Mouse (Mus musculus) forebrain, embryonic 16.5 days (tissue): ENCODE measurements around the gene Herc2. TPM values are rescaled to one million over a fixed set of nuclear protein-coding genes. Genes with fewer than 3 reads are reported as not detected.
A peak's percentile ranks its signal among the peaks of the same experiment; 100 is the strongest.

Experiments used
- ATAC-seq: fragments of 200-750 bp; cut with Nextera tagmentation; 2 replicates; pipeline ENCODE4 v1.8.0; 2017; ENCODE audit warnings: mild to moderate bottlenecking, moderate library complexity
- H3K27ac ChIP-seq: fragments of 300-500 bp; sonication (generic); 2 replicates; pipeline ENCODE4 v1.5.1; 2014; ENCODE audit warnings: low read length, control low read depth
- H3K27me3 ChIP-seq: fragments of 300-500 bp; sonication (generic); replicated peaks from 2 replicates; pipeline ENCODE4 v1.6.1; 2014; ENCODE audit warnings: low read length; ENCODE audit not compliant: control insufficient read depth, insufficient read depth
- H3K36me3 ChIP-seq: fragments of 300-500 bp; sonication (generic); 2 replicates; pipeline ENCODE4 v1.6.1; 2014; ENCODE audit not compliant: control insufficient read depth, insufficient read depth
- H3K4me1 ChIP-seq: fragments of 300-500 bp; sonication (generic); replicated peaks from 2 replicates; pipeline ENCODE4 v1.6.1; 2014; ENCODE audit warnings: low read length; ENCODE audit not compliant: control insufficient read depth, insufficient read depth
- H3K4me2 ChIP-seq: fragments of 300-500 bp; sonication (generic); 2 replicates; pipeline ENCODE4 v1.6.1; 2014; ENCODE audit warnings: mild to moderate bottlenecking, low read length, control low read depth
- H3K4me3 ChIP-seq: fragments of 300-500 bp; sonication (generic); replicated peaks from 2 replicates; pipeline ENCODE4 v1.5.1; 2014; ENCODE audit warnings: mild to moderate bottlenecking, low read length, control low read depth
- H3K9ac ChIP-seq: fragments of 300-500 bp; sonication (generic); replicated peaks from 2 replicates; pipeline ENCODE4 v1.6.1; 2014; ENCODE audit warnings: low read depth, low read length, control low read depth
- H3K9me3 ChIP-seq: fragments of 300-500 bp; sonication (generic); 2 replicates; pipeline ENCODE4 v1.6.1; 2016; ENCODE audit warnings: low read length; ENCODE audit not compliant: control insufficient read depth
- WGBS: fragments of 180-500 bp; shearing (Covaris S2); extraction: QIAGEN DNeasy Blood & Tissue Kit; methylation state at CpG from one replicate; pipeline ENCODE4 v1.1.7; 2014; 5-methylcytosine and 5-hydroxymethylcytosine counted together
- polyA plus RNA-seq: library from polyadenylated mRNA; unstranded; fragments of >200 nt; fragmentation: Nextera tagmentation; extraction: Ambion mirVana; gene quantifications from 2 replicates; pipeline ENCODE4 v1.2.1, GENCODE M21; 2015

Gene Herc2
- polyA plus RNA-seq, 1 experiment from 2014 or later: 56.2 TPM

DNA sequence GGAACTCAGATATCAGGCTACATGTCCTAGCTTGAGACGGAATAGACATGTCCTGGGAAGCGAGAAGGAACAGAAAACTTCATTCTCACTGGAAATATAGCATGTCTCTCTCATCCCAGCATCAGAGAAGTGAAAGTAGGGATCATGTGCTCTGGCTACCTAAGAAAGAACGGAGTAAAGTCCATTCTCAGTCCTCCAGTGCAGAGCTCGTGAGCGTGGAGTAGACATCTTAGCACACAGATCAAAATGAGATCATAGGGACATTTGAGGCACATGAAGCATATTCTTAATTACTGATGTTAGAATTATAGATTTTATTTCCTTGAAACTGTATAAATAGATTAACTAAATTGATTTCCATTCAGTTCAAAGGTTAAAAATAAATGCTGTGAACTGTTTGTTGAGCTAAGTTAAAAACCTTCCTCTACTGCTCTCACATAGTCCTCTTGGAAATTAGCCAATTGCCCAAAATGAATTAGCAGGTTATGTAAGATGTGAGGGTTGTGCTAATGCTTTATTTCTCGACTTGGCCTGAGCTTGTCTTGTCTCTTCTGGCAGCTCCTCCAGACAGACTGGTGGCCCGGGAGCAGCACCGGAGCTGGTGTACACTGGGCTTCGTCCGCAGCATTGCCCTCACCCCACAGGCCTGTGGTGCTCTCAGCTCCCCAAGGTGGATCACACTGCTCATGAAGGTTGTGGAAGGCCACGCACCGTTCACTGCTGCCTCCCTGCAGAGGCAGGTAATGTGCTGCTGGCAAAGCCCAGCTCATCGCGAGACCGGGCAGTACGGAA lies 102.1 kb downstream of the Herc2 start:
- Histone ChIP-seq H3K27me3 (no peaks in the 10 kb centered on the region), H3K4me2 (no peak overlapping the region), H3K9ac (no peak overlapping the region), H3K36me3 (peaks cover 38% of the 10 kb centered on the region), H3K9me3 (no peaks in the 10 kb centered on the region), H3K27ac (no peak overlapping the region), H3K4me3 (no peak overlapping the region), H3K4me1 (no peaks in the 10 kb centered on the region)
- ATAC-seq: no peak
- 95% methylated on average over 16 of the region's 16 CpGs for WGBS

GRCm38 (mm10) chr7:56153161-56153560 lies 103.2 kb downstream of the Herc2 start:
- H3K9me3 ChIP-seq: no peaks in the 10 kb centered on the region
- no peak overlapping the region for H3K9ac ChIP-seq
- H3K36me3 ChIP-seq: peaks cover 43% of the 10 kb centered on the region
- 93% methylated on average over 9 of the region's 9 CpGs for WGBS
- no peak for ATAC-seq
- no peaks in the 10 kb centered on the region for H3K27me3 ChIP-seq
- H3K4me2 ChIP-seq: no peak overlapping the region
- H3K27ac ChIP-seq: no peak overlapping the region
- H3K4me1 ChIP-seq: no peaks in the 10 kb centered on the region
- H3K4me3 ChIP-seq: no peak overlapping the region

- Histone ChIP-seq H3K9ac (no peak overlapping the region), H3K4me2 (no peak overlapping the region), H3K36me3 (peaks cover 41% of the 10 kb centered on the region), H3K27me3 (no peaks in the 10 kb centered on the region), H3K4me3 (no peak overlapping the region), H3K27ac (no peak overlapping the region), H3K4me1 (no peaks in the 10 kb centered on the region), H3K9me3 (no peaks in the 10 kb centered on the region)
- no peak for ATAC-seq
- 94% methylated on average over 12 of the region's 12 CpGs for WGBS
Observed at GRCm38 (mm10) chr7:56153625-56154024, 103.6 kb downstream of the Herc2 start.

GRCm38 (mm10) chr7:56163316-56163715 lies 113.3 kb downstream of the Herc2 start:
- WGBS: 96% methylated on average over 4 of the region's 4 CpGs
- H3K4me2 ChIP-seq: no peak overlapping the region
- H3K27me3 ChIP-seq: no peaks in the 10 kb centered on the region
- no peaks in the 10 kb centered on the region for H3K9me3 ChIP-seq
- no peak overlapping the region for H3K4me3 ChIP-seq
- peaks cover 24% of the 10 kb centered on the region for H3K36me3 ChIP-seq
- no peak overlapping the region for H3K27ac ChIP-seq
- no peak for ATAC-seq
- no peaks in the 10 kb centered on the region for H3K4me1 ChIP-seq
- H3K9ac ChIP-seq: no peak overlapping the region

DNA sequence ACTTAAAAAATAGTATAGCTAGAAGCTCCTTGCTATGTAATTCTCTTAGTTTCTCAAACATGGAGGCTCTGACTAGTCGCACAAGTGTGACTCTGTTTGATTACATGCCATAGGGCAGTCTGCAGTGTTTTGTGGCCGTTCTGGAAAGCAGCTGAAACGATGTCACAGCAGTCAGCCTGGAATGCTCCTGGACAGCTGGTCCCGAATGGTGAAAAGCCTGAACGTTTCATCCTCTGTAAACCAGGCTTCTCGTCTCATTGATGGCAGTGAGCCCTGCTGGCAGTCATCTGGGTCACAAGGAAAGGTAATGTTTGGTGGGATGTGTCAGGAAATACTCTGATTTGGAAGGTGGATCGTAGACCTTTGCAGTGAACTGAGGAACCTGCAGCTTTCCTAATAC lies 118.7 kb downstream of the Herc2 start:
- H3K4me1 ChIP-seq: no peaks in the 10 kb centered on the region
- H3K27me3 ChIP-seq: no peaks in the 10 kb centered on the region
- peaks cover 20% of the 10 kb centered on the region for H3K36me3 ChIP-seq
- H3K4me2 ChIP-seq: no peak overlapping the region
- WGBS: 48% methylated on average over 7 of the region's 7 CpGs
- ATAC-seq: no peak
- no peaks in the 10 kb centered on the region for H3K9me3 ChIP-seq
- H3K9ac ChIP-seq: no peak overlapping the region
- no peak overlapping the region for H3K4me3 ChIP-seq
- H3K27ac ChIP-seq: no peak overlapping the region

DNA sequence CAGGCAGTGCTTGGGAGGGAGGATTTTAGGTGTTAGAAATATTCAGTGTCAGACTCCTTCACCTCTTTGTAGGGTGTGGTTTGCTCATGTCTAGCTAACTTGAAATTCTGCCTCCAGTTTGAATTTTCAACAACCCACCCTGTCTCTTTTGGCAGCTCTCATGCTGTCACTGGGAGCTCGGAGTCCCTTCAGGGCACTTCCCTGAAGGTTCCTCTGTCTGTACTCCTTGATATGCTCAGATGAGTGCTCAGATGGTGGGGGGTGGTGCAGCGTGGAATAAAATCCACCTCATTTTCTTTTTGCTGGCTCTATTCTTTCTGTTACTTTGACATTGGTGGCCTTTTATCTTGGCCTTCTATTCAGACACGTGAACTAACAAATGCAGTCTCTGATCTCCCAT lies 127.4 kb downstream of the Herc2 start:
- H3K4me3 ChIP-seq: no peak overlapping the region
- no peaks in the 10 kb centered on the region for H3K9me3 ChIP-seq
- ATAC-seq: peak; percentile 36; the same call in 1 of the 2 replicates
- no peaks in the 10 kb centered on the region for H3K4me1 ChIP-seq
- WGBS: 52% methylated on average over 3 of the region's 3 CpGs
- H3K4me2 ChIP-seq: no peak overlapping the region
- peaks cover 16% of the 10 kb centered on the region for H3K36me3 ChIP-seq
- H3K9ac ChIP-seq: no peak overlapping the region
- H3K27me3 ChIP-seq: no peaks in the 10 kb centered on the region
- no peak overlapping the region for H3K27ac ChIP-seq

GRCm38 (mm10) chr7:56191041-56191440 lies 141.0 kb downstream of the Herc2 start:
- H3K4me3 ChIP-seq: no peak overlapping the region
- WGBS: 96% methylated on average over 6 of the region's 6 CpGs
- H3K36me3 ChIP-seq: peaks cover 35% of the 10 kb centered on the region
- H3K27ac ChIP-seq: no peak overlapping the region
- H3K4me1 ChIP-seq: no peaks in the 10 kb centered on the region
- no peaks in the 10 kb centered on the region for H3K9me3 ChIP-seq
- H3K9ac ChIP-seq: no peak overlapping the region
- ATAC-seq: no peak
- H3K27me3 ChIP-seq: no peaks in the 10 kb centered on the region
- no peak overlapping the region for H3K4me2 ChIP-seq

GRCm38 (mm10) chr7:56191661-56192060 lies 141.7 kb downstream of the Herc2 start:
- no peak overlapping the region for H3K27ac ChIP-seq
- H3K4me3 ChIP-seq: no peak overlapping the region
- WGBS: 84% methylated on average over 4 of the region's 4 CpGs
- ATAC-seq: no peak
- no peaks in the 10 kb centered on the region for H3K27me3 ChIP-seq
- no peaks in the 10 kb centered on the region for H3K9me3 ChIP-seq
- no peak overlapping the region for H3K9ac ChIP-seq
- H3K4me1 ChIP-seq: no peaks in the 10 kb centered on the region
- H3K4me2 ChIP-seq: no peak overlapping the region
- H3K36me3 ChIP-seq: peaks cover 33% of the 10 kb centered on the region

DNA sequence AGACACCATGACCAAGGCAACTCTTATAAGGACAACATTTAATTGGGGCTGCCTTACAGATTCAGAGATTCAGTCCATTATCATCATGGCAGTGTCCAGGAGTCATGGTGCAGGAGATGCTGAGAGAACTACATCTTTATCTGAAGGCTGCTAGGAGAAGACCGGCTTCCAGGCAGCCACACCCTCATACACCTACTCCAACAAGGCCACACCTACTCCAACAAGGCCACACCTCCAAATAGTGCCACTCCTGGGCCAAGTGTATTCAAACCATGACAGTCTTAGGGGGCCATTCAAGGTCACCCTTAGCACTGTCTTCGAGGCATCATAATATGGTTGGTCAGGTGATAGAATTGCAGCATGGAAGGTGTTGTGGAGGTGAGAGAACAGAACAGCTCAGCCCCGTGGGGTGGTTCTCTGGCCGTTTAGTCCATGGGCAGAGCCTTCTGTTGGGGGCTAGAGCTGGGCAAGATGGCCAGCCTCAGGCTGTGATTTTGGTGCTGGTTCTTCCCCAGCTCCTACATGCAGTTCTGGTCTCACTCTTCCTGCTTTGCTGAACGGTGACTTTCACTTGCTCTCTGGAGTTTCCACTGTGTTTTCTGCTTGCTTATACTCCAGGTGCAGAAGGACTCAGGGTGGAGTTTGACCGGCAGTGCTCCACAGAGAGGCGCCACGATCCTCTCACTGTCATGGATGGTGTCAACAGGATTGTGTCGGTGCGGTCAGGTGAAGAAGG lies 151.7 kb downstream of the Herc2 start:
- no peak overlapping the region for H3K4me3 ChIP-seq
- H3K36me3 ChIP-seq: peaks cover 43% of the 10 kb centered on the region
- no peaks in the 10 kb centered on the region for H3K9me3 ChIP-seq
- no peak overlapping the region for H3K27ac ChIP-seq
- no peak overlapping the region for H3K9ac ChIP-seq
- 97% methylated on average over 10 of the region's 10 CpGs for WGBS
- ATAC-seq: no peak
- no peak overlapping the region for H3K4me2 ChIP-seq
- H3K4me1 ChIP-seq: no peaks in the 10 kb centered on the region
- H3K27me3 ChIP-seq: no peaks in the 10 kb centered on the region
